Mouse (Mus musculus): ENCODE data around the gene Gpr137b.
"Not testable (repeated sequence)": the region's sequence is repeated elsewhere in the genome, so short reads cannot be mapped to it uniquely, and the experiment has no call there.

DNA sequence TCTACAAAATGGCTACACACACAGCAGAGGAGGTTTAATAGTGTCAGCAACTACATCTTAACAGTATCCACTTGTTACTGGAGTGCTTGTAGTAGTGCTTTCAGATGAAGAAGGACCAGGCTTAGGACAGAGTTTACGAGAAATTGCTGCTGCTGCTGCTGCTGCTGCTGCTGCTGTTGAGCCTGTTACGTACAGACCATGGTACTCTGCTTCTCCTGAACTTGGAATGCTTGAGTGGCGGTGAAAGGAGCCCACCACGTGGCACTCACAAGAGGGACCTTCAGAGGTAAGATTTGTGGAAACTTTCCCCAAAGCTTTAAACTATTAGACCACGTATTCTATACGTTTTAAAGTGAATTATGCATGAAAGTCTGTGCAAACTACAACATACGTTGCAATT is 35.2 kb downstream of the Gpr137b start:
- TF ChIP-seq CTCF (IDR thresholded peaks at IDR 0.05 in 2 of 3, conservative IDR thresholded peaks at IDR 0.05 in 1 of 3; ENCODE audit: control insufficient read depth in 1 of 3, insufficient read depth in 1 of 3, low read depth in 2 of 3, low read length in 3 of 3, poor library complexity in 1 of 3, severe bottlenecking in 1 of 3); POLR2A (IDR thresholded peaks at IDR 0.05; ENCODE audit: control insufficient read depth in 1 of 2, insufficient read depth in 1 of 2, low read depth in 1 of 2, low read length in 2 of 2, poor library complexity in 1 of 2); BHLHE40 (IDR thresholded peaks at IDR 0.05; ENCODE audit: borderline replicate concordance, low read depth, low read length); USF1 (IDR thresholded peaks at IDR 0.05; ENCODE audit: low read depth, low read length); POLR2AphosphoS2 (IDR thresholded peaks at IDR 0.05; ENCODE audit: low read length); GATA1 (IDR thresholded peaks at IDR 0.05; ENCODE audit: low read depth, low read length); GABPA (IDR thresholded peaks at IDR 0.05; ENCODE audit: low read depth, low read length); TBP (IDR thresholded peaks at IDR 0.05; ENCODE audit: low read depth, low read length); HCFC1 (IDR thresholded peaks at IDR 0.05; ENCODE audit: low read depth, low read length); SMC3 (IDR thresholded peaks at IDR 0.05; ENCODE audit: low read depth, low read length); NRF1 (IDR thresholded peaks at IDR 0.05; ENCODE audit: insufficient read depth, low read depth, low read length, poor library complexity, severe bottlenecking); MEF2A (IDR thresholded peaks at IDR 0.05; ENCODE audit: extremely low read depth, insufficient replicate concordance, low read depth, low read length, poor library complexity, severe bottlenecking); ZMIZ1 (IDR thresholded peaks at IDR 0.05; ENCODE audit: low read depth, low read length); NELFE (IDR thresholded peaks at IDR 0.05; ENCODE audit: low read depth, low read length): not testable (repeated sequence)
